Mouse (Mus musculus): ENCODE measurements around the gene Adh1.

The Adh1 gene

DNA sequence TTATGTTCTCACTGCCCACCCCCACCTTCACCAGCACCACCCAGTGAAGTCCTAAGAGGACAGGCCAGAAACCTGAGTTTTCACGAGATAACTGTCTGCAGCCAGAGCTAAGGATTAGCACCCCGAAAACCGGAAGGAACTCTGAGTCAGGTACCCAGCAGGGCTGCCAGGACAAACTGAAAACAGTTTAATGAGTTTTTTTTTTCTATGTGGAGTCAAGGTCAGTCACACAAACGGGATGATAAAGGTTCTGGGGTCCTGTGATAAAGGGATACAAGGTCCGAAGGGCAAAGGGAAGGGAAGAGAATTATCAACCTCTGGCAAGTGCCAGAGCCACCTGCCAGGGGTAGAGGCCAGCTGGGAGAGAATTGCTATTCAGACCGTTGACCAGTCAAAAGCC, 19.4 kb upstream of the Adh1 start:
- no peak for DNase-seq (ENCODE audit: low spot score in 2 of 2)

DNA sequence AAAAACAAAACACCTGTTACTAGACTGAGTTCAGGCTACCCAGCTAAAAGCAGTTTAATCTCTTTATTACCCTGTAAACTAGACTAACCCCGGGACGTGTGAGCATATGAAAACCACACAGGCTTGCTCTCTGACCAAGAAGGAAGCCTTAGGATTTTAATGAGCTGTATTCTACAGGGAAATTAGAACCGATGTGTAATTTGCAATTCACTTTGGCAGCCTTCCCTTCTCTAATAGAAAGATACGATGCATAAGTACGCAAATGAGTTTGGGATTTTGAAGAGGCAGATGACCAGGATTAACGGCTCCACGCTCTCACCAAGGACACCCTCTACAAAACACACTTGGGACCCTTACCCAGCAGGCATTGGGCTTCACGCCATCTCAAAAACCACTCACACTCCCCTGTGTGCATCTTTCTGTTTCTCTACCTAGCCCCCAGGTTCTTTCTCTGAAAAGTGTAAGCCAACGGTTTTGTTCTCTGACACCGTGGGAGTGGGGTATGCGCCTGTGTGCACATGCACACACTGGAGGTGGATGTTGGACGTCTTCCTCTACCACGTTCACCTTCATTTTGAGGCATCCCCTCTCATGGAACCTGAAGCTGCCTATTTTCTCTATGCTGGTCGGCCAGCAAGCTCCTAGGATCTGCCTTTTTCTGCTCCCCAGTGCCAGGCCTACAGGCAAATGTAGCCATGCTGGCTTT, 18.6 kb upstream of the Adh1 start:
- no peak for DNase-seq (ENCODE audit: low spot score in 2 of 2)

DNA sequence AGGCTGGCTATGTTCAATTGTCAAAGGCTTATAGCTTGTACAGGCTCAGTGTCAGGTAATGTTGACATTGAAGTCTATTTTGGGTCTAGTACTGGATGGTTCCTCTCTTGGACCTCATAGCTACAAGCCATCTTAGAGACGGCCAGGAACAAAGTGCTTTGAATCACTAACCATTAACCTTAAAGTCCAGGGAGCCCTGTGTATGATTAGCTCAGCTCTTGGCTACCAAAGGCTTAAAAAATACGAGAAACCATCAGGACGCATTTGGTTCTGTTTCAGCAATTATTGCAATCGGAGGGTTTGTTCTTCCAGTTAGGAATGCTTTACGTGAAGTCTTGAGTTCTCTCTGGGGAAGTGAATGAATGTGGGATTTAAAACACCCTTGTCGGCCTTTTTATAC, 17.9 kb upstream of the Adh1 start:
- no peak for DNase-seq (ENCODE audit: low spot score in 2 of 2)

DNA sequence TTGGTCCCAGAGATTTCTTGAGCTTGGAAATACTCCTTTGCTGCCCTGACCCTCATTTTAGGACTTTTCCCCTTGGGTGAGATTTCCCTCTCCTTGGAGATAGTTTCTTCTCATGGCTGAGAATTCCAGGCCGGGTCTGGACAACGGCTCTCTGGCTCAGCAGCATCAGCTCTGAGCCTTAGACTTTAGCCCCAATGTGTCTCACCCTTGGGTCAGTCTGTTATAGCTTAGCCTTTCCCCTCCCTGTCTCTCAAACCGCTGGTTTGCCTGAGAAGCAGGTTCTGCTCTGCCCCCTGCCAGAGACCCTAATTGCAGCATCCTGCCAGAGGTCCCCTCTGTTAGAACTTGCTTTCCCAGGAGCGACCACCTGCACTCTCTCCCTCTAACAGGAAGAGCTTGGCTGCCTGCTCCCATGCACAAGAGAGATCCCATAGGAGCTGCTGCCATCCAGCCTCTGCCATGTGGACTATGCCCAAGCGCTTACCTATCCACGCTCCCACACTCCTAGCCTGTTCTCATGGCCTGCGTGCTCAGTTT, 16.4 kb upstream of the Adh1 start:
- DNase-seq (ENCODE audit: low spot score in 2 of 2): no peak

- DNase-seq (ENCODE audit: low spot score in 2 of 2): no peak
Measured at GRCm38 (mm10) chr3:138246511-138247020, 14.2 kb upstream of the Adh1 start.

GRCm38 (mm10) chr3:138247241-138247640, 13.6 kb upstream of the Adh1 start:
- no peak for DNase-seq (ENCODE audit: low spot score in 2 of 2)

DNA sequence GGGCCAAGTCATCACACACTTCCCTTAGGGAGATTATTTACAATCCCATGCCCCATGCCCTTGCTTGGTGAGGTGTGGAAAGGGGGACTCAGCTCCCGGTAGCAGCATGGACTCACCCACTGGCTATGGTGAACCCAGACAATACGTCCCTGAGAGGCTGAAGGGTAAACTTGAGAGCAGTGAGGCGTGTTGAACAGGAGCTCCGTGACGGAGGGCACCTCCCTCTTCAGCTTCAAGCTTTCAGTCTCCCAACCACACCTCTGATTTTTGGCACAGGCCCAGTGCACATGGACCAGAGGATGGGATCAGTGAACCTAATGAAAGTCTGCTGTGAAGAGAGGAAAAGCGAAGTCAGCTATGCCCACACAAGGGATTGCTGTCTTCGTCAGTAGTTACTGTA, 12.8 kb upstream of the Adh1 start:
- DNase-seq (ENCODE audit: low spot score in 2 of 2): no peak

- no peak for DNase-seq (ENCODE audit: low spot score in 2 of 2)
Measured at GRCm38 (mm10) chr3:138248746-138249145, 12.0 kb upstream of the Adh1 start.

DNA sequence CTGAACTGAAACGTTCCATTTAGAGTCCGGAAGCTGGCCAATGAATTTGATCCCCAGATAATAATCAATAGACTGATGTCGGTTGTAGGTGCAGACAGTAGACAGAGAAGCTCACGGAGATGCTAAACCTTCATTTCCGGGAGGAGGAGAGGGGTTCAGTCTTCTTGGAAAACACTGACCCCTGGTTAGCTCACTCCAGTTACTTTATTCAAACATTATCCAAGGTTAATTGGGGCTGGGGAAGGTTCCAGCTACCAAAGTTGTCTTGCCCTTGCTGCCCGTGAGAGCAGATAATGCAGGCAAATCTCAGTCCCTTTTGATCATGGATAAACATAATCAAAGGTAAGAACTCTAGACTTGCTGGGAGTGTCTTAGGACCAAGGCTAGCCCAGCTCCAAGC, 9.6 kb upstream of the Adh1 start:
- no peak for DNase-seq (ENCODE audit: low spot score in 2 of 2)

DNA sequence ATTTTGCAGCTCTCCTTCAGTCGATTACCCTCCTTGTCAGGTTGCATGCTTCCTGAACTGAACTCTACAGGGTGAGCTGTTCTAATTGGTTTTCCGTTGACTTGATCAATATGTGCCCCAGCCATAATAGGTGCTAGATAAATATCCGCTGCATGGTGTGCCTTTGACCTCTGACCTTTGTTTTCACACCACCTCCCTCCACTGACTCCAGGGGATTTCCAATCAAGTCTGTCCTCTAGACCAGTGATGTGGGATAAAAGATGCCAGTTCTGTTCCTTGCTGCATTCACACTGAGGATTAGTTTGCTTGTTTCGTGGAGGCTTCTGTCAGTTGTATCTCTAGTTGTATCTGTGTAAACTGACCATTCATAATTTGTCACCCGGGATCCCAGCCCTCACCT, 6.6 kb upstream of the Adh1 start:
- DNase-seq (ENCODE audit: low spot score in 2 of 2): no peak

DNA sequence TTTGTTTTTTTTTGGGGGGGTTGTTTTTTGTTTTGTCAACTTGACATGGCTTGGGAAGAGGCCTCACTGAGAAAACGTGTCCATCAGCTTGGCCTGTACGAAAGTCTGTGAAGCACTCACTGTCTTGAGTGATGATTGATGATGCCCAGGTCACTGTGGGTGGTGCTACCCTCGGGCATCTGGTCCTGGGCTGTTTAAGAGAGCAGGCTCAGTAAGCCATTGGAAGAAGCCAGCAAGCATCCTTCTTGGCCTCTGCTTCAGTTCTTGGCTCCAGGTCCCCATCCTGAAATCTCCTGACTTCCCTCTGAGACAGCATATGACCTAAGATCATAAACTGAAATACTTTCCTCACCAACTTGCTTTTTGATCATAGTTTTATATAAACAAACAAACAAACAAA, 5.4 kb upstream of the Adh1 start:
- no peak for DNase-seq (ENCODE audit: low spot score in 2 of 2)

GRCm38 (mm10) chr3:138255780-138256550, 4.8 kb upstream of the Adh1 start:
- DNase-seq (ENCODE audit: low spot score in 2 of 2): no peak

GRCm38 (mm10) chr3:138262568-138262967, 1.8 kb downstream of the Adh1 start:
- no peak for DNase-seq (ENCODE audit: low spot score in 2 of 2)

DNA sequence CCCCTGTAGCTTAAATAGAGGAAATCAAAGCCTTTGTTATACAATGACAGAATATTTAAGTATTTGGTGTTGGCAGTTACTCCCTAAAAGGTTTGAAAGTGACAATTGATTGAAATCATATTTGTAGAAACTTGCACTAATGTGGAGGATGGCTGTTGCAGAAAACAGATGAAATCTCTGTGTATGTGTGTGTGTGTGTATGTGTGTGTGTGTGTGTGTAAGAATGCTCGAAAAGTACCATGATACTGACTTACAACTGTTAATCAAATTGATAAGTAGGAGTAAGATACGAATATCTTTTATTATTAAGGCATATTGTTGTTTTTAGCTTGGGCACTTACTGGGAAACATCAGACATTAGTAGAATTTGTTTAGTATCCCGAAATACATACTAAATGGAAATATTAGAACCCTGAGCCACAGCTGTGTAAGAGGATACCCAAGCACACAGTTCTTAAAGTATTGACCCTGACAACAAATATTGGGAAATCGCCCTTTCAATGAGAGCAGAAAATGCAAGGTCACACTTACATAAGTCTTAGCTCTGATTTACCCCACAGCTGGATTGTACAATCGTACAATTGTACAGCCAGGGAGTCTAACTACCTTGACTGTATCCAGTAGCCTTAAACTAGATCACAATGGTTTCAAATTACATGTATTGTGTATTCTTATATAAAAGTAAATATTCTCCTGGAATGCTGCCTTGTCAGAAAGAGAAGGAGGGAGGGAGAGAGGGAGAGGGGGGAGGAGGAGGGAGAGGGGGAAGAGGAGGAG, 2.6 kb downstream of the Adh1 start:
- no peak for DNase-seq (ENCODE audit: low spot score in 2 of 2)

DNA sequence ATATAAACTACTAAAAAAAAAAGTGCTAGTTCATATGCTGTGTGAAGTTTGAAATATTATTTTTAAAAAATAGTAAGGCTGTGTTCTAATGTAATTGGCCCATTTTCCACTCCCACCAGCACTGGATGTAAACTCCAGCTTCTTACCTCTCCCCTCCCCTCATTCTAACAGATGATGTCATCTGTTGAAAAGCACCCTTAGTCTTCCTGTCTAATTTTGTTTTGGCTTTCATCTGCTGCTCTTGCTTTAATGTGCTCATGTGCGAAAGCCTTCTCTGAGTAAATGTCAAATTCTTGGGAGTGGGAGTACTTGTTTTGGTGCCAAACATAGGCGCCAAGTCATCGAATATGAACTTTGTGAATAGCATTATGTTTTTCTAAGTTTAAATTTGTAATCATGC, 3.9 kb downstream of the Adh1 start:
- no peak for DNase-seq (ENCODE audit: low spot score in 2 of 2)

DNA sequence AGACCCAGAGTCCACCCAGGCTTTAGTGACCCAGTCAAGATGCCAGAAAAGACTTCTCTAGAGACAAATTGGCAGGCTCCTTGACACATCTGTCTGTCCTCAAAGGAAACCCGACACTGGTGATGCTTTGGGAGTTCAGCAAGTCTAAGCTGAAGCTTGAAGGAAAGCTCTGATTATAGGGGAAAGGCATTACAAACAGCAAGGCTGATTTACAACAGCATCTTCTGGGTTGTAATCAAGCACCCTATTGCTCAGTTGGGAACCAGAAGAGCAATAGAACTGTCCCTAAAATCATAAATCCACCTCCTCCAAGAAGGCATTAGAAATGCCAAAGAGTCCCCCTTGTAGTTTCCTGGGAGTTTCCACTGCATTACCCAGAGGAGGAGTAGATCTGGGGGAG, 9.7 kb downstream of the Adh1 start:
- no peak for DNase-seq (ENCODE audit: low spot score in 2 of 2)

- DNase-seq (ENCODE audit: low spot score in 2 of 2): no peak
Measured at GRCm38 (mm10) chr3:138271297-138271696, 10.5 kb downstream of the Adh1 start.

DNA sequence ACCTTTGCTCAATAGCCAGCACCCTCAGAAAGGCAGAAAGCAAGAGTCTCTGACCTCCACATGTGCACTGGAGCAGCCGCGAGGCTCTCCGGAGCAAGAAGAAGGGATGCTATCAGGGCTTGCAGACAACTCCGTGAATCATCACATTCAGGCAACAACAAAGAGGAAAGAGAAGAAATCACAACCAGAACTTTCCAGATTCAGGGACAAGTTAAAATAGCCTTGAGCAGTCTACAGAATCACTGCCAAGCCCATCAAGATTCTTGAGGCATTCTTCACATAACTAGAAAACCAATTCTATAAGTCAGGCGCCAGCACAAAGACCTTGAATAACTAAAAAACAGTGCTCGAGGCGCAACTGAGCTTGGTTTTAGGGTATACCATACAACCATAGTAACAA, 12.3 kb downstream of the Adh1 start:
- DNase-seq (ENCODE audit: low spot score in 2 of 2): no peak

DNA sequence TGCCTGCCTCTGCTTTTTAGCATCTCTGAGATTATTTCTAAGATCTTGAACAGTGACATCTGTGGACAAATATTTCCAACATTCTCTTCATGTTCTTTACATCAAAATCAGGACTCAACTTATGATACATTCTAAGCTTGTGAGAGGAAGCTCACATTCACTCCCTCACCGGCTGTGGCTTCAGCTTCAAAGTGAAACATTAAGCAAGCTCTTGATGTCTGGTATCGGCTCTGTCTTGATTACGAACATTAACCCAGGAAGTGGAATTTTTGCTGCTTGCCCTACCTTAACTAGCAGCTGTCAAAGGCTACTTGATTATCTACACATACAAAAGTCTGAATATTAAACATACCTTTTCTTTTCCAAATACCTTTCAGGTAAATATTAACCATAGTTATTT, 14.3 kb downstream of the Adh1 start:
- DNase-seq (ENCODE audit: low spot score in 2 of 2): no peak

DNA sequence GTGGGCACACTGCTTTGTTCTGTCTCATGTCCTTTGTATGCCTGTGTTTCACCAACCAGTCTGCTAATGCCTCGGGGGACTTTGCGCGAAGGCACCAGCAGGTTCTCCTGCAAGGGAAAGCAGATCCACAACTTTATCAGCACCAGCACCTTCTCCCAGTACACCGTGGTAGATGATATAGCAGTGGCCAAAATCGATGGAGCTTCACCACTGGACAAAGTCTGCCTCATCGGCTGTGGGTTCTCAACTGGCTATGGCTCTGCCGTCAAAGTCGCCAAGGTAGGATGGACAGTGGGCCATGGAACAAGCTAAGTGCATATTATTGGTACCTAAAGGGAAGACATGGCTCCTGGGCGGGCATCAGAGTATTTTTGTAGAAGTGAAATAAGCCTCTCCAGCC, 21.8 kb downstream of the Adh1 start:
- DNase-seq (ENCODE audit: low spot score in 2 of 2): no peak

GRCm38 (mm10) chr3:138283831-138284230, 23.0 kb downstream of the Adh1 start:
- no peak for DNase-seq (ENCODE audit: low spot score in 2 of 2)

DNA sequence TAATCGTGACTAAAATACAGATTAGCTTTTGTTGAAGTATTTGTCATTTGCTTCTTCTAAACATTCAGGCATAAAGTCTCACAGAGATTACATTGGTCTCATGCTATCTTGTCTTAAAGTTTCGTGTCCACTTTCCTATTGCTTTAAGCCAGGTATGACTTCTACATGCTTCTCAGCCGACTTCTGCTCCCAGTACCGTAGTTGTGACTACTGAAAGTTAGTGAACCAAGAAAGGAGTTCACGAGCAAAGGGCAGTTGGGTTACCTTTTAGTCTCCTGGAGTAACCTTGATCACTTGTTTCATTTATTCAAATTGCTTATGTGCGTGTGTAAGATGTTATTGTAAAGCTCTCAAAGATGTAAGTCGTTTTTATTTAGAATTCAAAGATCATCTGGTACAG, 25.2 kb downstream of the Adh1 start:
- DNase-seq (ENCODE audit: low spot score in 2 of 2): no peak
